Comparison of ENCODE assay signal across 18 mouse cellular contexts in genomic region chr13:108110929-108111328, GRCm38 (mm10).
"Had no signal": no experiment of that assay in that cellular context is flagged by ENCODE, and none has a peak within 500 bp of the region (broad histone marks: within the 10 kb centered on the region; RNA-seq: fewer than 3 reads in every experiment).

No protein-coding gene starts in this region.

- ATAC-seq: forebrain, embryonic 13.5 days; forebrain, embryonic 14.5 days; forebrain, embryonic 15.5 days; forebrain, embryonic 16.5 days; forebrain, postnatal 0 days had no signal

- DNase-seq: cerebellum, adult 8-10 months; cerebellum, adult 9-10 months; cerebellum, adult 9-11 months; cerebellum, postnatal 14 days; cerebellum, postnatal 25 days; embryo, embryonic 11 days; forebrain, postnatal 0 days; gastrocnemius, adult 2 months; gastrocnemius, postnatal 10 days; gastrocnemius, postnatal 14 days; gastrocnemius, postnatal 25 days; gastrocnemius, postnatal 36 days; heart, adult 18-20 months; heart, adult 2 months had no signal
